Mouse (Mus musculus) heart, adult 11 months (tissue): ENCODE measurements around the gene Dock3.
"Not testable (repeated sequence)": the region's sequence is repeated elsewhere in the genome, so short reads cannot be mapped to it uniquely, and the experiment has no call there.

ENCODE experiments used
- DNase-seq: peaks from one replicate; pipeline ENCODE4 v3.0.0; 2022

Dock3 gene

GRCm38 (mm10) chr9:107255596-107255995 lies 23.9 kb upstream of the Dock3 start:
- DNase-seq = no peak

GRCm38 (mm10) chr9:107254925-107255324 lies 23.2 kb upstream of the Dock3 start:
- no peak for DNase-seq

GRCm38 (mm10) chr9:107254476-107254875 lies 22.8 kb upstream of the Dock3 start:
- DNase-seq = peak; percentile 98

GRCm38 (mm10) chr9:107252164-107252563 lies 20.5 kb upstream of the Dock3 start:
- peak; percentile 55 for DNase-seq

- peak; percentile 77 for DNase-seq
These were observed 19.0 kb upstream of the Dock3 start for GRCm38 (mm10) chr9:107250416-107251337.

- peak; percentile 80 for DNase-seq
These were observed 17.4 kb upstream of the Dock3 start for GRCm38 (mm10) chr9:107249154-107249553.

GRCm38 (mm10) chr9:107246170-107246569 lies 14.5 kb upstream of the Dock3 start:
- peak; percentile 81 for DNase-seq

- peak; percentile 70 for DNase-seq
These were observed 13.6 kb upstream of the Dock3 start for GRCm38 (mm10) chr9:107245311-107245710.

- DNase-seq = peak; percentile 55
These were observed 4.4 kb upstream of the Dock3 start for GRCm38 (mm10) chr9:107236151-107236550.

- peak; percentile 41 for DNase-seq
These were observed 3.6 kb upstream of the Dock3 start for GRCm38 (mm10) chr9:107235261-107235660.

- no peak for DNase-seq
These were observed 431 bp upstream of the Dock3 start for GRCm38 (mm10) chr9:107232140-107232539.

GRCm38 (mm10) chr9:107230991-107231538 lies 644 bp downstream of the Dock3 start:
- peak; percentile 93 for DNase-seq

GRCm38 (mm10) chr9:107224597-107224996 lies 7.1 kb downstream of the Dock3 start:
- DNase-seq = peak; percentile 82

- DNase-seq = not testable (repeated sequence)
These were observed 56.9 kb downstream of the Dock3 start for GRCm38 (mm10) chr9:107174831-107175230.

- peak; percentile 80 for DNase-seq
These were observed 65.9 kb downstream of the Dock3 start for GRCm38 (mm10) chr9:107165792-107166191.

GRCm38 (mm10) chr9:107164825-107165224 lies 66.9 kb downstream of the Dock3 start:
- peak; percentile 40 for DNase-seq

- DNase-seq = peak; percentile 78
These were observed 75.3 kb downstream of the Dock3 start for GRCm38 (mm10) chr9:107156388-107156787.

- no peak for DNase-seq
These were observed 118.9 kb downstream of the Dock3 start for GRCm38 (mm10) chr9:107112791-107113190.

- DNase-seq = no peak
These were observed 119.7 kb downstream of the Dock3 start for GRCm38 (mm10) chr9:107112056-107112455.

- no peak for DNase-seq
These were observed 132.2 kb downstream of the Dock3 start for GRCm38 (mm10) chr9:107099487-107099886.

- DNase-seq = not testable (repeated sequence)
These were observed 142.3 kb downstream of the Dock3 start for GRCm38 (mm10) chr9:107089451-107089850.

- no peak for DNase-seq
These were observed 144.2 kb downstream of the Dock3 start for GRCm38 (mm10) chr9:107087531-107087930.

GRCm38 (mm10) chr9:107037947-107038346 lies 193.8 kb downstream of the Dock3 start:
- no peak for DNase-seq

- DNase-seq = no peak
These were observed 204.1 kb downstream of the Dock3 start for GRCm38 (mm10) chr9:107027586-107027985.
